Mouse (Mus musculus): ENCODE data around the gene Gm42372. TPM values are rescaled to one million over a fixed set of nuclear protein-coding genes. Genes with fewer than 3 reads are reported as not detected.

The Gm42372 gene
- polyA plus RNA-seq (2016; fragmentation: Nextera tagmentation; extraction: Ambion mirVana): 1.0 and 1.7 TPM in 2 replicates

- Histone ChIP-seq H3K27ac (peak within 1 kb of the TSS; percentile 66), H3K4me1 (peaks cover 43% of the 10 kb centered on the region)
- WGBS: 21% methylated on average over 26 of the region's 26 CpGs
These were observed at the start of gene Gm42372 for GRCm38 (mm10) chr7:16982859-16983568. Gene Gm42372, plus strand, starts transcription at chr7:16983086.

GRCm38 (mm10) chr7:16937312-16937711, 45.6 kb upstream of the Gm42372 start:
- H3K9me3 ChIP-seq (replicated peaks): no peaks in the 10 kb centered on the region
- H3K4me3 ChIP-seq: no peak overlapping the region
- WGBS: 45% methylated on average over 4 of the region's 4 CpGs
- ATAC-seq (ENCODE audit: low FRiP score): no peak
- no peaks in the 10 kb centered on the region for H3K36me3 ChIP-seq
- no peak overlapping the region for H3K27ac ChIP-seq
- H3K27me3 ChIP-seq: no peaks in the 10 kb centered on the region
- H3K4me1 ChIP-seq: peaks cover 35% of the 10 kb centered on the region
- no peak overlapping the region for H3K4me2 ChIP-seq (replicated peaks)
- H3K9ac ChIP-seq: no peak overlapping the region

More at GRCm38 (mm10) chr7:16982859-16983568, at the start of gene Gm42372:
- peak; percentile 61 for ATAC-seq (ENCODE audit: low FRiP score)
- Histone ChIP-seq H3K9me3 (replicated peaks) (no peaks in the 10 kb centered on the region), H3K4me2 (replicated peaks) (peak within 1 kb of the TSS; percentile 71), H3K27me3 (no peaks in the 10 kb centered on the region), H3K4me3 (peak within 1 kb of the TSS; percentile 38), H3K9ac (peak within 1 kb of the TSS; percentile 54; the same call in 1 of the 2 replicates), H3K36me3 (no peaks in the 10 kb centered on the region)

- Histone ChIP-seq H3K4me3 (no peak overlapping the region), H3K4me2 (replicated peaks) (peak overlapping the region; percentile 38), H3K4me1 (peaks cover 26% of the 10 kb centered on the region), H3K9me3 (replicated peaks) (no peaks in the 10 kb centered on the region), H3K9ac (no peak overlapping the region), H3K27me3 (no peaks in the 10 kb centered on the region), H3K36me3 (no peaks in the 10 kb centered on the region), H3K27ac (peak overlapping the region; percentile 79)
- ATAC-seq (ENCODE audit: low FRiP score): peak; percentile 77
- 68% methylated on average over 17 of the region's 17 CpGs for whole genome bisulfite sequencing
These were observed 44.6 kb upstream of the Gm42372 start for GRCm38 (mm10) chr7:16938117-16938791.

- peaks cover 34% of the 10 kb centered on the region for H3K4me1 ChIP-seq
- WGBS: 43% methylated on average over 7 of the region's 7 CpGs
- H3K4me3 ChIP-seq: no peak overlapping the region
- no peaks in the 10 kb centered on the region for H3K9me3 ChIP-seq (replicated peaks)
- no peak overlapping the region for H3K4me2 ChIP-seq (replicated peaks)
- no peak for ATAC-seq (ENCODE audit: low FRiP score)
- H3K36me3 ChIP-seq: no peaks in the 10 kb centered on the region
- no peak overlapping the region for H3K9ac ChIP-seq
- peak overlapping the region; percentile 53; the same call in 1 of the 2 replicates for H3K27ac ChIP-seq
- H3K27me3 ChIP-seq: peaks cover 4% of the 10 kb centered on the region
These were observed 42.6 kb upstream of the Gm42372 start for GRCm38 (mm10) chr7:16940292-16940691.

- peaks cover 29% of the 10 kb centered on the region for H3K27me3 ChIP-seq
- peak overlapping the region; percentile 89 for H3K27ac ChIP-seq
- no peak overlapping the region for H3K4me2 ChIP-seq (replicated peaks)
- WGBS: 50% methylated on average over 4 of the region's 4 CpGs
- no peak for ATAC-seq (ENCODE audit: low FRiP score)
- no peaks in the 10 kb centered on the region for H3K9me3 ChIP-seq (replicated peaks)
- H3K36me3 ChIP-seq: no peaks in the 10 kb centered on the region
- peaks cover 59% of the 10 kb centered on the region for H3K4me1 ChIP-seq
- H3K9ac ChIP-seq: no peak overlapping the region
- H3K4me3 ChIP-seq: no peak overlapping the region
These were observed 40.0 kb upstream of the Gm42372 start for GRCm38 (mm10) chr7:16942861-16943260.

GRCm38 (mm10) chr7:16944061-16944807, 38.7 kb upstream of the Gm42372 start, which contains the start of gene Pnmal2:
Gene Pnmal2, plus strand, starts transcription at chr7:16944682.
- H3K27ac ChIP-seq: peak within 1 kb of the TSS; percentile 89
- H3K27me3 ChIP-seq: peaks cover 43% of the 10 kb centered on the region
- peak; percentile 90 for ATAC-seq (ENCODE audit: low FRiP score)
- 14% methylated on average over 36 of the region's 36 CpGs for WGBS
- H3K9me3 ChIP-seq (replicated peaks): no peaks in the 10 kb centered on the region
- peak within 1 kb of the TSS; percentile 70 for H3K4me3 ChIP-seq
- H3K4me2 ChIP-seq (replicated peaks): peak within 1 kb of the TSS; percentile 85
- peak within 1 kb of the TSS; percentile 79 for H3K9ac ChIP-seq
- H3K36me3 ChIP-seq: no peaks in the 10 kb centered on the region
- H3K4me1 ChIP-seq: peaks cover 62% of the 10 kb centered on the region

- Histone ChIP-seq H3K4me1 (peaks cover 67% of the 10 kb centered on the region), H3K36me3 (no peaks in the 10 kb centered on the region)
These were observed 38.0 kb upstream of the Gm42372 start for GRCm38 (mm10) chr7:16944808-16945315.

GRCm38 (mm10) chr7:16945419-16945818, 37.5 kb upstream of the Gm42372 start:
- 8% methylated on average over 17 of the region's 17 CpGs for WGBS
- no peaks in the 10 kb centered on the region for H3K36me3 ChIP-seq
- H3K4me3 ChIP-seq: peak overlapping the region; percentile 70
- no peak for ATAC-seq (ENCODE audit: low FRiP score)
- H3K27me3 ChIP-seq: peaks cover 46% of the 10 kb centered on the region
- peak overlapping the region; percentile 79 for H3K9ac ChIP-seq
- H3K9me3 ChIP-seq (replicated peaks): no peaks in the 10 kb centered on the region
- peak overlapping the region; percentile 89; the same call in 1 of the 2 replicates for H3K27ac ChIP-seq
- peaks cover 67% of the 10 kb centered on the region for H3K4me1 ChIP-seq
- peak overlapping the region; percentile 85 for H3K4me2 ChIP-seq (replicated peaks)

More at GRCm38 (mm10) chr7:16944808-16945315, 38.0 kb upstream of the Gm42372 start:
- Histone ChIP-seq H3K4me2 (replicated peaks) (peak overlapping the region; percentile 85), H3K9ac (peak overlapping the region; percentile 79), H3K27ac (peak overlapping the region; percentile 89), H3K4me3 (peak overlapping the region; percentile 70), H3K9me3 (replicated peaks) (no peaks in the 10 kb centered on the region), H3K27me3 (peaks cover 46% of the 10 kb centered on the region)
- ATAC-seq (ENCODE audit: low FRiP score): peak; percentile 29; the same call in 1 of the 2 replicates
- 1% methylated on average over 22 of the region's 22 CpGs for WGBS

- H3K4me3 ChIP-seq: peak overlapping the region; percentile 70
- no peak for ATAC-seq (ENCODE audit: low FRiP score)
- peak overlapping the region; percentile 79 for H3K9ac ChIP-seq
- 2% methylated on average over 53 of the region's 53 CpGs for WGBS
- H3K36me3 ChIP-seq: no peaks in the 10 kb centered on the region
- peak overlapping the region; percentile 58 for H3K27ac ChIP-seq
- H3K27me3 ChIP-seq: peaks cover 46% of the 10 kb centered on the region
- peak overlapping the region; percentile 85 for H3K4me2 ChIP-seq (replicated peaks)
- no peaks in the 10 kb centered on the region for H3K9me3 ChIP-seq (replicated peaks)
- peaks cover 68% of the 10 kb centered on the region for H3K4me1 ChIP-seq
These were observed 36.2 kb upstream of the Gm42372 start for GRCm38 (mm10) chr7:16946441-16947348.

GRCm38 (mm10) chr7:16947349-16947895, 35.5 kb upstream of the Gm42372 start:
- Histone ChIP-seq H3K36me3 (no peaks in the 10 kb centered on the region), H3K4me3 (peak overlapping the region; percentile 70), H3K4me2 (replicated peaks) (peak overlapping the region; percentile 85), H3K9ac (peak overlapping the region; percentile 79), H3K27ac (peak overlapping the region; percentile 58), H3K27me3 (peaks cover 46% of the 10 kb centered on the region), H3K9me3 (replicated peaks) (no peaks in the 10 kb centered on the region), H3K4me1 (peaks cover 68% of the 10 kb centered on the region)
- WGBS: 19% methylated on average over 22 of the region's 22 CpGs
- no peak for ATAC-seq (ENCODE audit: low FRiP score)

GRCm38 (mm10) chr7:16947959-16948361, 34.9 kb upstream of the Gm42372 start:
- ATAC-seq (ENCODE audit: low FRiP score): 0 out of 2 replicates have a peak, but pooled peaks have one; percentile 5
- H3K36me3 ChIP-seq: no peaks in the 10 kb centered on the region
- H3K9ac ChIP-seq: peak overlapping the region; percentile 79
- peaks cover 46% of the 10 kb centered on the region for H3K27me3 ChIP-seq
- H3K4me2 ChIP-seq (replicated peaks): peak overlapping the region; percentile 85
- peak overlapping the region; percentile 58 for H3K27ac ChIP-seq
- peaks cover 68% of the 10 kb centered on the region for H3K4me1 ChIP-seq
- H3K4me3 ChIP-seq: peak overlapping the region; percentile 70
- 1% methylated on average over 4 of the region's 4 CpGs for WGBS
- H3K9me3 ChIP-seq (replicated peaks): no peaks in the 10 kb centered on the region
